Mouse (Mus musculus): ENCODE data around the gene Cst6.
"Not testable (repeated sequence)": the region's sequence is repeated elsewhere in the genome, so short reads cannot be mapped to it uniquely, and the experiment has no call there.

Cst6 gene

DNA sequence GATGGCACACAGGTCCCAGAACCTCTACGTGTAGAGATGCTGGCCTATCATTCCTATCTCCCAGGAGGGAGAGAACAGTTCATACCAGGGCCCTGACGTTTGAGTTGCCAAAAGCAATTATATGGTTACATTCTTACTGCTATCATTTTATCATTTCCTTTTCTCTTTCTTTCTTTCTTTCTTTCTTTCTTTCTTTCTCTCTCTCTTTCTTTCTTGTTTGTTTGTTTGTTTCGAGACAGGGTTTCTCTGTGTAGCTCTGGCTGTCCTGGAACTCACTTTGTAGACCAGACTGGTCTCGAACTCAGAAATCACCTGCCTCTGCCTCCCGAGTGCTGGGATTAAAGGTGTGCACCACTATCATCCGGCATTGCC is at the start of gene Cst6:
Cst6 (minus strand) TSS at position 73 of the 372 bp plus-strand sequence.
- not testable (repeated sequence) for DNase-seq

DNA sequence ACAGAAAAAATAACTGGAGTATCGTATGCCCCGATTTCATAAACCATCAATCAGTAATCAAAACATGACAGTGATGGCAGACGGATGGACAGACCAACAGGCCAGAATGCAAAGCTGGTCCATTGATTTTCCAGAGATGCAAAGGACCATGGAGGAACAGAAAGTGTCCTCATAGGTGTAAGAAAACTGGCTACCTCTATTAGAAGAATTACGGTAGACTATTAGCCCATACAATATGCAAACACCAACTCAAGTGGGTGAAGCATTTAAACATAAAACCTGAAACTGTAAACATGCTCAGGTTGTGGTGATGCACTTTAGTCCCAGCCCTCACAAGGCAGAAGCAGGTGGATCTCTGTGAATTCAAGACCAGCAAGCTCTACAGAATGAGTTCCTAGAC is 46.0 kb upstream of the Cst6 start:
- no peak for DNase-seq

GRCm38 (mm10) chr19:5394168-5394567 is 44.8 kb upstream of the Cst6 start:
- no peak for DNase-seq

DNA sequence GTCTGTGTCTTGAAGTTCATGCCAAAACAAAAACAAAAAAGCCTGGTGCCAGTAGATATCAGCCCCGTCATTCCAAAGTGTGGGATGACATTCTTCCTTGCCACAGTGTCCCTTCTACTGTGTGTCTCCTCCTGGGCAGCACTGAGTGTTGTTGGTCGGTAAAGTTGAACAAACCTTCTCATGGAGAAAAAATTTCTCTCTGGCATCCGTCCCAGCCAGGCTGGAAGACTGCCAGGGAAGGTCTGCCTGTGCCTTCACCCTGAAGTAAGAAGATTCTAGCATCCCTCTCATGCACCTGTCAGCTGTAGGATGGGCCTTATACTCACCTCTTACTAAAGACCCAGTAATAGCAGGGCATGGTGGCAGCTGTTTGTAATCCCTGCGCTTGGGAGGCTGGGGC is 43.5 kb upstream of the Cst6 start:
- DNase-seq = no peak

DNA sequence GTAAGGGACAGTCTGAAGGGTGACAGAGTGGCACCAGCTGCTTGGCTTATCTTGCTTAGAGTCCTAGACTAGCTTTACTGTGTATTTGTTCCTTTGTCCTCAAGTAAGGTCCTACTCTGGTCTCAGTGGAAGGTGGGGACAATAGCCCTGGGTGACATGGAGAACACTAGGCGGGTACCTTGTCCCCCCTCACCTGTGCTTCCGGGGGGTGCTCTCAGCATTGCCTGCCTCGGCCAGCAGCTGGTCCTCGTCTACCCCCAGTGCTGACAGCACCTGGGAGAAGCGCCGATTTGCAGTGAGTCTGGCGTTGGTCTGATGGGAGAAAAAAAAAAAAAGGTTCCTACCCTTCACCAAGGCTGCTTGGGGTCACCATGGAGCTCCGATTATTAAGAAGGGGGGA is 41.0 kb upstream of the Cst6 start:
- no peak for DNase-seq

DNA sequence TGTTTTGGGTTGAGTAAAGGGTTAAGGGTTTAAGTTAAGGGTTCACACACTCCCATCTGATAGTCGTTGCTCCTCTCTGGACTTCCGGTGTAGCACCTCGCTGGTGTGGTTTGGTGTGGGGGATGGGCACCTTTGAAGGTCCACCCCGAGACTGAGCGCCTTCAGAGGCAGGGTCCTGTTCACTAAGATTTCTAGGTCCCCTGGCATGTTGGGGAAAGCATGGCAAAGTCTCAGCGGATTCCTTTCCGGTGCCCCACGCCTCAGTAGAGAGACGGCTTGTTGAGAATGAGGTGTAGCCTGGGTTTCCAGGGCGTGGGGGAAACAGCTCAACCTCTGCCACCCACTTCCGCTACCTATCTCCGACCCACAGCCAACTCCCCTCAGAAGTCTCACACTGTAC is 40.3 kb upstream of the Cst6 start:
- no peak for DNase-seq

DNA sequence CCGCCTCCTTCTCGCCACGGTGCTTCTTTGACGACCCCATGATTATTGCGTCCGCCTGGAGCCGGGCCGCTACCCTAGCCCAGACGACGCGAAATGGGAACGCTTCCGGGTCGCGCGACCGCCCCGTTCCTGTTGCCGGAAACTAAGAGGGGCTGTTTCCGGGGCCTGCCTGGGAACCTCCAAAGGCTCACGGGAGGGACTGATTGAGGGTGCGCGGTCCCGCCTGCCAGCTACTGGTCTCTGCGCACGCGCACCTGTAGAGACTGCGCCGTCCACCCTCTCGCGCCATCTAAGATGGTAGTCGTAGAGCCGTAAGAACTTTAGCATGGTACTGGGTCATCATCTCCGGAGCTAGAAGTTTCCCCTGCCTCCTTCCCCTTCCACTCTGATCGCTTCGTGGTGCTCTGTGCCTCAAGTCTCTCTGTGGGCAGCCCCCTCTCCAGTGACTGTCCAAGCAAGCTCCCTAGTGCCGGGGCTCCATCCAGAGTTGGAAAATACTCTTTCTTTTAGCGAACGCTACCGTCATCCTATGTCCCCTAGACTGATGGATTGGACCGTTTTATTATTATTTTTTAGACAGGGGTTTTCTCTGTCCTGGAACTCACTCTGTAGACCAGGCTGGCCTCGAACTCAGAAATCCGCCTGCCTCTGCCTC is 39.3 kb upstream of the Cst6 start, which contains the start of gene Sart1:
Sart1 (minus strand) TSS at position 116 of the 655 bp plus-strand sequence.
- peak; percentile 95 for DNase-seq

DNA sequence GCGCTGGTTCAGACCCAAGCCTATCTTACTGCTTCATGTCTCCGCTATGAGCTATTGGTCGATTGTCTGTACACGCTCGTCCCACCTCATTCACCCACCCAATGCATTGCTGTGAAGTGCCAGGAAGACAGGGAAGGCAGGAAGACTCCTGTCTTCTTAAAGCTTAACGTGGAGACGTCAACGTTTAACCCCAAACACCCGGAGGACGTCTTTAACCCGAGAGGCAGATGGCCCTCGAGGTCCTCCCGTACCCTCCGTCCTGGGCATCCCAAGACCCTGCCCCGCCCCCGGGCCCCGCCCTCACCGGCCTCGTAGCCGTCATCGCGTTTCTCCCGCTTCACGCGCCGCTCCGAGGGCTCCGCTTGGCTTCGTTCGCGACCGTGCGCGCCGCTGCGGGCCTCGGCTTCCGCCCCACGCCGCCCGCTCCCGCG is 38.7 kb upstream of the Cst6 start:
- peak; percentile 32 for DNase-seq

DNA sequence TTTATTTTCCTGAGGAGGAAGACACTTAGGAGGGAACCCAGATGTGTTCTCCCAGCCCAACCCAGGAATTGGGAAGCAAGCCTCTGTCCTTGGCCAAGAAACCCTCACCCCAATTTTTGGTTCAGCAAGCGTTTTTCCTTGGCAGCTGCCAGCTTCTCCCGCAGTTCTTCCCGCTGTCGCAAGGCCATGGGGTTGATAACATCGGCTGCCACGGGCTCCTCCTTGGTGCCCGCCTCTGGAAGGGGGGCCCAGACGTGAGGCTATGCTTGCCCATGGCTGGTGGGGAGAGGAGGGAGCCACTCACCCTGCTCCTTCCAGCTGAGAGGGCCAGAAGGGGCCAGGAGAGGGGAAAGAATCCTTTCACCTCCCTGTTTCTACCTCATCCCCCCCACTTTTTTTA is 35.3 kb upstream of the Cst6 start:
- no peak for DNase-seq

- no peak for DNase-seq
These were observed 34.0 kb upstream of the Cst6 start for GRCm38 (mm10) chr19:5383326-5383725.

DNA sequence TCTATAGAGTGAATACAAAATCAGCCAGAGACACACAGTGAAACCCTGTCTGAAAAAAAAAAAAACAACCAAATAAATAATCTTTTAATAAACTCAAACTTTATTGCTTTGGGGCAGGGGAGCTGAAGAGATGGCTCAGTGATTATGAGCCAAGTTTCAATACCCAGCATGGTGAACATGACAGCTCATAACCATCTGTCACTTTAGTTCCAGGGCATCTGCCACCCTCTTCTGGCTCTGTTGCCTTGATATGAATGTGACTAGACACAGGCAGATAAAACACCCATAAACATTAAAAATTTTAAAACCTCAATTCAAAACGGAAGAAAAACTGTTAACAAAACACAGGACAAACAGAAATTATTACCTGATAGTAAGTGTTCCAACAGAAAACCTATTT is 28.1 kb upstream of the Cst6 start:
- DNase-seq = no peak

DNA sequence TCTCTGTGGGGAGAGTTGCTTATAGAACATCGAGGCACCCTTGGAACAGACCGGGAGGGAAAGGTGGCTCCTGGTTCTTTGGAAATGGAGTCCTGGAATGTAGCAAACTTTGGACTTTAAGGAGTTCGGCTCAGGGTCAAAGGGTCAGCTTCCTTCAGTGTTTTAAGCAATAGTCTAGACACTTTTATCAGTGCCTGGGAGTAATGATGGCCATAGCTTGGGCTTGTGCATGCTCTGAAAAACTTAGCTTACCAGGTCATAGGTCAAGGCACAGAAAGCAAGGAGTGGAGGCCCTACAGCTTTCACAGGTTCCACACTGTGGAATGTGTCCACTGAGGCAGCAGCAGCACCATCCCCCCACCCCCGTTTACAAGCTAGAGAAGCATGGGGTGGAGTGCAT is 25.4 kb upstream of the Cst6 start:
- no peak for DNase-seq

GRCm38 (mm10) chr19:5374177-5374576 is 24.8 kb upstream of the Cst6 start:
- no peak for DNase-seq

- no peak for DNase-seq
These were observed 23.4 kb upstream of the Cst6 start for GRCm38 (mm10) chr19:5372724-5373123.

DNA sequence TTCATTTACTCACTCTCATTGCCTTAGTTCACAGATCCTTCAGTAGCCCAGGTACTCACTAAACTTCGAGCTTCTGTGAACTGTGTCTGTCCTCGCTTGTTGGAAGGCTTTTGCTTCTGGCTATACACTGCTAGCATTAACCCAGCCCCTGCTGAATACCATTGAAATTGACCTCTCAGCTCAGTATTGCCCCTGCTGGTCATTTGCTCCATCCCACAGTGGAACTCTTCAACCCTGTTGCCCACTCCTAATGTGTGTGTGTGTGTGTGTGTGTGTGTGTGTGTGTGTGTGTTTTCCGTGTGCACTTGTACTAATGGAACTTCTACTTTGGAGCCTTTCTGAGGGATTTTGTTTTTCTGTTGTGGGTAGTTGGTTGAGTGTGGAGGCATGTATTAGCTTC is 21.6 kb upstream of the Cst6 start:
- DNase-seq = no peak

DNA sequence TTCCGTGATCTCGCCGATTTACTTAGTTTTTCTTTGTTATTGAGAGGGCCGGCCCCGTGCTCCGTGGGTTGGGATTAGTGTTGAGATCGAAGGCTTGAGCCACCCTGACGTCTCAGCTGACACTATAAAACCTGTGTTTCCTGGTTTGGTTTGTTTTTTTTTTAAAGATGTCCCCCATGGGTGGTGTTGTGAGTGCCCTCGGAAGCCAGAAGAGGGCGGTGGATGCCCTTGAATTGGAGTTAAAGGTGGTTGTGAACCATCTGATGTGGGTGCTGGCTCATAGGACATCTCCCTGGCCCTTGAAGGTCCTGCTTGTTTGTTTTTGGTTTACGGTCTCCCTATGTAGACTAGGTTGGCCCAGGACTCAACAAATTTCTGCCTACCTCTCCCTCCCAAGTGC is 18.1 kb upstream of the Cst6 start:
- no peak for DNase-seq

DNA sequence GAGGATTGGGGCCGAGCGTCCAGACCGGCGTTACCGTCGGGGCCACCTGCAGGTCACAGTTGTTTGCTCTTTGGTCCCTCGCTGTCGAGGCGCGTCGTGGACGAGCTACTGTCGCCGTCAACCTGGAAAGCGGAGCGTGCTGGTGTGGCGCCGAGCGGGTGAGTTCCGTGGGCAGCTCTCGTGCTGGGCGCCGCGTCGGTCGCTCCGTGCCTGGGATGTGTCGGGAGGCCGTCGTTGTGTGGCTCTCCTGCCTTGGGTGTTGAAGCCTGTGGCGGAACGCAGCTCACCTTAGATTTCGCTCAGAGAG is 17.6 kb upstream of the Cst6 start, which contains the start of gene Banf1:
Banf1 (minus strand) TSS at position 116 of the 307 bp plus-strand sequence.
- no peak for DNase-seq

GRCm38 (mm10) chr19:5366175-5367052 is 17.0 kb upstream of the Cst6 start, which contains the start of gene Eif1ad:
Gene Eif1ad (plus strand): TSS chr19:5366741.
- peak; percentile 91 for DNase-seq

- no peak for DNase-seq
These were observed 16.4 kb upstream of the Cst6 start for GRCm38 (mm10) chr19:5365751-5366150.

GRCm38 (mm10) chr19:5364124-5364523 is 14.8 kb upstream of the Cst6 start:
- DNase-seq = no peak

- no peak for DNase-seq
These were observed 12.8 kb upstream of the Cst6 start for GRCm38 (mm10) chr19:5362186-5362585.

GRCm38 (mm10) chr19:5356080-5356479 is 6.7 kb upstream of the Cst6 start:
- no peak for DNase-seq

DNA sequence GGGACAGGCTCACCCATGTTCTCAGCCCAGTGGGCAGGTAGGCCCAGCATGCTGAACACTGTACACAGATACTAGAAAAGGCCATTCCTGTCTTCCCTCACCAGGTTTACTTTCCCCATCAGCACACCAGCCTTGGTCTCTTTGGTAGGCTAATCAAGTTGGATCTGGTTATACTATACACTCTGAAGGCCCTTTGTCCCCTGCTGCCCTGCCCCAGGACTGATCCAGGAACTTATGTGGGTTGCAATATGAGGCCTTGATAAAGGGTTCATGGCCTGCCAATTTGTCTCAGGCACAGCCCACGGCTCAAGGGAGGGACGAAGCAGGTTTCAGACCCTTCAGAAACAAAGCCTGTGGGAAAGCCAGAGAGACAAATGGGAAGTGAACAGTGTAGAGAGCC is 4.2 kb upstream of the Cst6 start:
- DNase-seq = no peak
